Mouse (Mus musculus) ovary, postnatal 36 days (tissue): ENCODE results near the gene Gm1113.

ENCODE experiments used
- DNase-seq: peaks from one replicate; pipeline ENCODE4 v3.0.0; 2022; ENCODE audit warnings: low spot score, mixed read lengths

The Gm1113 gene

GRCm38 (mm10) chr9:35518169-35518568, at the start of gene Gm1113:
TSS of gene Gm1113 (minus strand) at chr9:35518269.
- DNase-seq = no peak

GRCm38 (mm10) chr9:35564536-35565240, 46.6 kb upstream of the Gm1113 start:
- no peak for DNase-seq

GRCm38 (mm10) chr9:35561583-35561982, 43.5 kb upstream of the Gm1113 start:
- no peak for DNase-seq

- no peak for DNase-seq
These were observed 43.0 kb upstream of the Gm1113 start for GRCm38 (mm10) chr9:35561076-35561475.

- peak; percentile 70 for DNase-seq
These were observed 41.2 kb upstream of the Gm1113 start for GRCm38 (mm10) chr9:35559009-35559890.

GRCm38 (mm10) chr9:35558257-35559008, 40.4 kb upstream of the Gm1113 start, which contains the start of the genes Ddx25 and Pus3:
TSS of gene Ddx25 (minus strand) at chr9:35558528.
TSS of gene Pus3 (plus strand) at chr9:35558595.
- peak; percentile 26 for DNase-seq

DNA sequence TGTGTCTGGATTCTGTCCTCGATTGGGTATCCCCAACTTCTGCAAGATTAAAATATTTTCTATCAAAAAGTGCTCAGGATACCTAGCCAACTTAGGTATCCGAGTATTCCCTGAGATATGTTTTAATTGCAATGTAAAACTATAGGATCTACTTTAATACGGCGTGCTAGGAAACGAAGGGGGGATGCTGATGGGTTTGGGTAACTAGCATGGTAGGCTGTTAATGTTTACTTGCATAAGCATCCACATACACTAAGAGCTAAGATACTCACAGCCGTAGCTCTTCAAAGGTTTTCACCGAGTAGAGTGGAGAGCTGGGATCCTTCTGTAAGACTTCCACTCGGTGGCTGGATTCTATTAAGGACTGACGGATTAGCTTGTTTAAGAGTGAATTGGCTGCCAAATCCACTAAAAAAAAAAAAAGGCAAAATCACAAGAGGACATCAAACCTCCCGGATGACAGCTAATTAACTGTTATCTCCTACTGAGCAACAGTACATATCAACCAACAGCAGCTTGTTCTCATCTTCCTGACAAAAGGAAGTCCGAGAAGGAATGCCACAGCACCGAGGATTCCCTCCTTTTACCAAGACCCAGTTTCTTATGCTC, 38.5 kb upstream of the Gm1113 start:
- no peak for DNase-seq

DNA sequence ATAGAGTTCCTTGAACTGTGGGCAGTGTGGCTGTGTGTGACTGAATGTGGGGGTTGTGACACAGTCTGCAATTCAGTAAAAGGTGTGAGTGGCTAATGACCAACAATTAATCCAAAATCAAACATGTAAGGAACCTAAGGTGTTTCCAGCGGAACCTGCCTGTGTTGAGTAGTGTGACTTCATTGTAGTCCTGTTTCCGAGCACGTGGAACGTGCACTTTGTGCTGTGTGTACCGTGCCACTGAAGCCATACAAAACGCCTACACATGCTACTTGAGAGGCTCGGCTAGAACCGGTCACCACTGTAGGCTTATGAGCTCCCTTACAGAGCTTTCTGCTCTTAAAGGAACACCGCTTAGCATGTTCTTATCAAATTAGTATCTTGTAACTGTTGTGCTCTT, 30.4 kb upstream of the Gm1113 start:
- no peak for DNase-seq

DNA sequence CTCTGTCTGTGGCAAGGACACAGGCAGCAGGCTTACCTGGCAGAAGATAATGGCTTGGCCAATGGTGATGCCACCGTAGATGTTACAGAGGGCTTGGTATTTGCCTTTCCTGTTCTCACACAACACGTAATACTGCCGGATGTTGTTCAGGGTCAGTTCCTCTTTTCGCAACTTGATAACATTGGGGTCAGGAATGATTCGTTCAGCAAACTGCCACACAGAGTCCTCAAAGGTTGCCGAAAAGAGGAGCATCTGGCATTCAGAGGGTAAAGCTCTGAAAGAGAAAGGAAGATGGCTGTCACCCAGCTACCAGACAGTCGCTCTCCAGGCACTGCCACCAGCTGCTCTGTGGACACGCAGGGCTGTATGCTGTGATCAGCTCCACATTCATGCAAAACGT, 28.7 kb upstream of the Gm1113 start:
- DNase-seq = no peak

GRCm38 (mm10) chr9:35545704-35546103, 27.6 kb upstream of the Gm1113 start:
- no peak for DNase-seq

DNA sequence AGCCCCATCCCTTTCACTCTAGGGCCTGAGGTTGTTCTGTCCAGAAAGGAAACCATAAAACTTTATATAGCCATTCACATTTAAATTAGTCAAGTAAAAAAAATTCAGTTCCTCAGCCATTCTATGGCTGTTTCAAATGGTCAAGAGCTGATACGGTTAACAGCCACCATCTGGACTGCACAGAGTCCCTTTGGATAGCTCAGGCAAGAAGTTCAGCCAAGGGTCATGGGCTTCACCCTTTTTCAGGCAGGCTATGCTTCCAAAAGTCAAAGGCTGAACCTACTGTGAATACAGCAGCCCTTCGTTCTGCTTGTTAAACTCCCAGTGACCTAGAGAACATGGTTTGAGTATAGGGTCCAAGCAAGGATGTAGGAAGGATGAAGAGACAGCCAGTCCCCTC, 26.6 kb upstream of the Gm1113 start:
- no peak for DNase-seq

DNA sequence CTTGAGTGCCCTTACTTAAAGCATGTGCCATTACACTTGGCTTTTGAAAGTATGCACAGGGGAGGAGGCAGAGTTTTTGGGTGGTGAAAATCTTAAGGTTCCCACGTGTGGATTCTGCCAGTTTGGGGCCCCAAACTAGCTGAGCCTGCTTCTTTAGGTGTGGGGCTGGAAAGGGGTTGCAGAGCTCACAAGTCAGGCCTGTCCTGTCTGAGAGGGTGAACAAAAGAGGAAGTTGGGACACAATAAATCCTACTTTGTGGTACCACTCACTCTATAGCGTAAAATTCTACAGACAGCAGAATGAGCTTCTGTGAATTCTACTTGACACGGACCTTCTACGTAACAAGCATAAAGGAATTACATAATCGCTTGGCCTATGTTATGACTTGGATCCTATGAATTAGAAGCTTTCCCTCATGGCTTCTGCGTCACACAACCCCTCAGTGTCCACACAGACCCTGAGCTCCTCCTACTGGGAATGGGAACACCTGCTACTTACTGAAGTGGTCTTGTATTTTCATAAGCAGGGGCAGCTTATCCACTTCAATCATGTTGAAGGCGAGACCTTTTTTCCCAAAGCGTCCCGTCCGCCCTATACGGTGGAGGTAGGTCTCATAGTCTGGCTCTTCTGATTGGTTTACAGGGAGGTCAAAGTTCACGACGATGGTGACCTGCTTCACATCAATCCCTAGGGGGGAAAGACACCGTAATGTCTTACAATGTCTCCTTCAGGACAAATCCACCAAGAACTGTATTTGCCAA, 25.2 kb upstream of the Gm1113 start:
- DNase-seq = no peak

- no peak for DNase-seq
These were observed 23.9 kb upstream of the Gm1113 start for GRCm38 (mm10) chr9:35541941-35542340.

DNA sequence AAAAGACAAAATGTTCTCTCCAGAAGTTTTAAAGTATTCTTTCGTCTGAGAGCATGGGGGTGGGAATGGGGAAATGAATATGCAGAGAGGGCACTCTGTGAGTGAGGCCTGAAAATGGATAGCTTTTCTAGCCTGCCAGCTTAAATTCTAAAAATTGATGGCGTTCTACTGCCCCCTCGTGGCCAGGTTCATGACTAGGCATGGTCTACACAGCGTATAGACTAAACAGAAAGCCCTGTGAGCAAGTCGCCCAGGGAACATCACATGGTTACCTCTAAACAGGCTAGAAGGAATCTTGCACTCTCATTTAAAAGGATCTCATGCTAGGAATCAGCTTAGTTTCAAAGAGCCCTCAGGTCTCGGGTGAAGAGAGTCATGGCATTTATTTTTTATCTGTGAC, 23.4 kb upstream of the Gm1113 start:
- DNase-seq = peak; percentile 72

DNA sequence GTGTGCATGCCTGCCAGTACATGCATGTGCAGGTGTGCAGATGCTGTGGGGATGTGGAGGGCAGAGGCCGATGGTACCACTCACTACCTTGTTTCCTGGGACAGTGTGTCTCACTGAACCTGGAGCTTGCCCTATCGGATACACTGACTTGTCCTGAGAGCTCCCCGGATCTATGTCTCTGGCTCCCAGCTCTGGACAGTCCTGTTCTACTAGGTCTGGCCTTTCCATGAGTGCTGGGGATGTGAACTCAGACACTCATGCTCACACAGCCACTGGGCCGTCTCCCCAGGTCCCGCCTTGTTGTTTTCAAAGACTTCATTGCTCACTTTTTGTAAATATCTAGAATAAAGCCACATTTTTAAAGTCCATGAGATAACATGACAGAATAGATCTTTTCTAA, 23.0 kb upstream of the Gm1113 start:
- DNase-seq = no peak

DNA sequence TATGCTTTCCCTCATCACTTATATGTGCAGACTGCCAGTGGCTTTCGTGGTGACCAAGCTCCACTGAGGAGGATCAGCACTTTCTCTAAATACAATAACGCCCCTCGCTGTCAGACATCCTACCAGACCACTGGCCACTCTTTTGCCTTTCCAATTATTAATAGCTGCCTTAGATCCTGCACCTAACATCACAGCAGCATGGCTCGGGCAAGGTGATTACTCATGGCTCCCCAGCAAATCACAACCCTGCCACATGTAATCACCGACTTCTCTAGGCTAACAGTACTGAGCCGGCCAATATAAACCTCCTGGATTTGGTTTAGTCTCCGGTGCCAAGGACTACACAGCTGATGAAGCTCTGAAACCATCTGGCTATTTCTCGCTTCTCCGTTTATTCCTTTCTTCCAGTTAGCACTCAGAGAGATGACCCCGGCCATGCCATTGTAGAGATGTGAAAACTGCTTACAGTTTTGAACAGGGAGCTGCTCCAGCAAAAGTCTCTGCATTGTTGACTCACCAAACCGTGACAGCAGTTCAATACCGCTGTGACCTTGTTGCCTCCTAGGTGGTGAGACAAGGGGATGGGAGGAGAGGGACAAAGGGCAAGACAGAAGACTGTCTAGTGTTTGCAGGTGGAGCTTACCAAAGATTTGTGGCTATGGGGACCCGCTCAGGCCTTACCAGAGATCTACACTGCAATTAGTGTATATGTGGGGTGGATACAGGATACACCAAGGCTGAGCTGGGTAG, 21.1 kb upstream of the Gm1113 start:
- DNase-seq = no peak

- no peak for DNase-seq
These were observed 17.8 kb upstream of the Gm1113 start for GRCm38 (mm10) chr9:35535876-35536275.

GRCm38 (mm10) chr9:35535110-35535509, 17.0 kb upstream of the Gm1113 start:
- DNase-seq = no peak

GRCm38 (mm10) chr9:35533266-35533665, 15.2 kb upstream of the Gm1113 start:
- no peak for DNase-seq

- no peak for DNase-seq
These were observed 11.7 kb upstream of the Gm1113 start for GRCm38 (mm10) chr9:35529796-35530195.

GRCm38 (mm10) chr9:35529141-35529540, 11.1 kb upstream of the Gm1113 start:
- DNase-seq = no peak
